Mouse (Mus musculus): ENCODE data around the gene Usf2. TPM values are rescaled to one million over a fixed set of nuclear protein-coding genes. Genes with fewer than 3 reads are reported as not detected.

Gene Usf2
- total RNA-seq, 2 experiments from 2014 or later: 134 to 139 TPM

DNA sequence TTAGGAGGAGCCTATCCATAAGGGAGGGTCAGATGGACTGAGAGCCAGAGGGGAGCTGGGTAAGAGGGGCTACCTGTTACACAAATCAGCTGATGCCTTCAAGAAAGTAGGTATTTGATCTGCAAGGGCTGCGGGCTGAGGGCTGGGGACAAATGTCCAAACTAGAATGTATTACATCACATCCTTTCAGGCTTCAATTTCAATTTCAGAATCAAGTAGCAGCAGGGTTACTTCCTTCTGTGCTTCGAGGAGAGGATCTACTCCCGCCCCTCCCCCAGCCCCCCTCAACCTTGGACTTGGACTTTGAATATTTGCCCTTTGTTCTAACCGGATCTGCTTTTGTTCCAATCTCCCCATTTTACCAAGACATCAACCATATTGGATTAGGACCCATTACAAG, 39.4 kb downstream of the Usf2 start:
- DNase-seq (ENCODE audit: low spot score in 2 of 2): no peak

- DNase-seq (ENCODE audit: low spot score in 2 of 2): peak in 1 of 2 experiments; percentile 26
These were observed 39.9 kb downstream of the Usf2 start for GRCm38 (mm10) chr7:30916713-30917112.

DNA sequence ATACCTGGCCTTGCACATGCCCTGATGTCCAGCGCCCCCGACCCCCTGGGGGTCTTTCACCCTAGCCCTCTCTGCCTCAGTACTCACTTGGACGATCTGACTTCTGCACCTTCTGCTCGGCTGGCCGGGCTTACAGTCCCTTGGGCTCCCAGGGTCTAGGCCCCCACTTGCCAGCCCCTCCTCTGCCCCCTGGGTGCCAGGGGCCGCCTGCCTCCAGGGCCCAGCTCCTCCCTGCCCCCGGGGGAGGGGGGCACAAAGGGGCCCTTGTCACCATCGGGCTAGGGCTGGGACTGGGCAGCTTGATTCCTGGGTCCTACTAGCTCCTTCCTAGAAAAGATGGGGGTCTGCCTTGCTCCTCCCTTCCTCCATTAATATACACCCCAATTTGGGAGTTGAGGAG, 41.9 kb downstream of the Usf2 start, which contains the start of gene Mag:
Gene Mag (minus strand): TSS at position 142 of the 400 bp plus-strand sequence.
- DNase-seq (ENCODE audit: low spot score in 2 of 2): peak; percentile 20 to 42

DNA sequence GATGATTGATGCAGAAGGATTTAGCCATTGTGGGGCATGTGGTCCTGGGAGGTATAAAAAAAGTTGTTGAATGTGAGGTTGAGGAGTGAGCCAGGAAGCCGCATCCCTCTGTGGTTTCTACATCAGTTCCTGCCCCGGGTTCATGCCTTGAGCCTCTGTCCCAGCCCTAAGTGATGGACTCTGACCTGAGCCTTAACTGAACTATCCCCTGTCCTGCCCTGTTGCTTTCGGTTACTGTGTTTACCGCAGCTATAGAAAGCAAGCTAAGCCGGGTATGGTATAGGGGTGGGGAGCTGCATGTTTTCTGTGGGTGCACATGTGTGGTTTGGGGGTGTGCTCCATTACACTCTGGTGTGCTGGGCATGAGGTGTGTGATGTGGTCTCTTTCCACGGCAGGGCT, 46.8 kb downstream of the Usf2 start:
- no peak for DNase-seq (ENCODE audit: low spot score in 2 of 2)

GRCm38 (mm10) chr7:30908992-30909431, 47.6 kb downstream of the Usf2 start:
- DNase-seq (ENCODE audit: low spot score in 2 of 2): no peak

GRCm38 (mm10) chr7:30908277-30908991, 48.2 kb downstream of the Usf2 start:
- DNase-seq (ENCODE audit: low spot score in 2 of 2): no peak

DNA sequence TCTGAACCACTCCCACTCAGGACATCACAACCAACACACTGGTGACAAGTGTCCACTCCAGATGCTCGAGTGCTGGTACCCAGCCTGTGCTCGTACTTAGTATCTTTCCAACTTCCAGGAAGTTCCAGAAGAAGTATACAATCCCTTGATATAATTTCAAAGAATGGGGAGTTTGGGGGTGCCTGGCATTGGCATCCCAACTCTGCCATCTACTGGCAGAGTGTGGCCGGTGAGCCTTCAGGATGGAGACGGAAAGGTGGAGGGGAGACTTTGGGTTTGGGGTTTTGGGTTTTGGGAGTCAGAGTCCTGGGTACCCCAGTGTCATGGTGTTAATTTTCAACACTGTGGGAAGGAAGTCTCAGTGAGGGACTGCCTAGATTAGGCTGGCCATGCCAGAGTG, 52.6 kb downstream of the Usf2 start:
- peak in 1 of 2 experiments; percentile 55 for DNase-seq (ENCODE audit: low spot score in 2 of 2)

Other genes starting within 250 kb of the Usf2 start
- under 1 TPM; 0.22 to 0.36 TPM for gene Atp4a, start 244.6 kb downstream of the Usf2 start, total RNA-seq (2021)
- 100 to 1,000 TPM; 109 TPM for gene Tmem147, start 227.3 kb downstream of the Usf2 start, total RNA-seq (2021)
- gene Gapdhs, start 213.1 kb downstream of the Usf2 start, total RNA-seq (2021): not detected
- gene Sbsn, start 205.3 kb downstream of the Usf2 start, total RNA-seq (2021): 10 to 100 TPM in 1 of 2 experiments, 1 to 10 TPM in 1; 6.9 to 10.1 TPM
- 1 to 10 TPM; 1.1 to 1.8 TPM for gene Dmkn, start 193.0 kb downstream of the Usf2 start, total RNA-seq (2021)
- gene Krtdap, start 168.9 kb downstream of the Usf2 start, total RNA-seq (2021): not detected
- gene Ffar2, start 133.0 kb downstream of the Usf2 start, total RNA-seq (2021): not detected
- gene Ffar3, start 100.6 kb downstream of the Usf2 start, total RNA-seq (2021): not detected
- not detected for gene Ffar1, start 95.2 kb downstream of the Usf2 start, total RNA-seq (2021)
- gene Cd22, start 76.5 kb downstream of the Usf2 start, total RNA-seq (2021): not detected
- 100 to 1,000 TPM; 155 to 176 TPM for gene Mag, start 41.9 kb downstream of the Usf2 start, total RNA-seq (2021)
- gene Hamp2, start 32.1 kb downstream of the Usf2 start, total RNA-seq (2021): not detected
- not detected for gene Hamp, start 12.8 kb downstream of the Usf2 start, total RNA-seq (2021)
- 1 to 10 TPM; 6.6 to 7.6 TPM for gene Lsr, start 16.7 kb upstream of the Usf2 start, total RNA-seq (2021)
- under 1 TPM in 1 of 2 experiments, not detected in 1; 0.18 TPM for gene Fam187b, start 17.0 kb upstream of the Usf2 start, total RNA-seq (2021)
- 10 to 100 TPM; 16.8 to 21.5 TPM for gene Fxyd5, start 85.7 kb upstream of the Usf2 start, total RNA-seq (2021)
- gene Fxyd7, start 94.7 kb upstream of the Usf2 start, total RNA-seq (2021): 100 to 1,000 TPM in 1 of 2 experiments, 10 to 100 TPM in 1; 87.4 to 103 TPM
- gene Fxyd1, start 100.4 kb upstream of the Usf2 start, total RNA-seq (2021): 100 to 1,000 TPM; 113 to 114 TPM
- gene Lgi4, start 102.5 kb upstream of the Usf2 start, total RNA-seq (2021): 10 to 100 TPM; 37.9 to 40.4 TPM
- under 1 TPM; 0.58 to 0.92 TPM for gene Fxyd3, start 119.9 kb upstream of the Usf2 start, total RNA-seq (2021)
- gene Hpn, start 158.5 kb upstream of the Usf2 start, total RNA-seq (2021): 1 to 10 TPM; 4.3 to 7.0 TPM
- gene Scn1b, start 170.2 kb upstream of the Usf2 start, total RNA-seq (2021): 100 to 1,000 TPM; 669 to 714 TPM
- gene Gramd1a, start 199.1 kb upstream of the Usf2 start, total RNA-seq (2021): 100 to 1,000 TPM; 108 to 115 TPM